Mouse (Mus musculus) regulatory T cell (primary cell): ENCODE results near the gene Faf2.

Experiments
- in situ Hi-C: fragments of 300-600 bp; cut with MboI, MseI; formaldehyde crosslinking; loops from one replicate; pipeline ENCODE4 v1.15.1; 2025; ENCODE audit warnings: high pct_unique_total_duplicates

The Faf2 gene

GRCm38 (mm10) chr13:54704890-54705289 lies 83.3 kb downstream of the Faf2 start:
- in situ Hi-C loops: loop anchor here (5.0 kb wide), 1 partner anchor 502 kb away; the partner anchor contains the start of gene Nsd1

GRCm38 (mm10) chr13:54710866-54711265 lies 89.3 kb downstream of the Faf2 start:
- in situ Hi-C loops: no loop called here
